Mouse (Mus musculus) thymus, adult 2 months (tissue): ENCODE data around the gene Hspb7. TPM values are rescaled to one million over a fixed set of nuclear protein-coding genes. Genes with fewer than 3 reads are reported as not detected.

ENCODE experiments used
- DNase-seq: peaks from one replicate; pipeline ENCODE4 v3.0.0; 2021
- H3K27ac ChIP-seq: fragments of 200-500 bp; 2 replicates; pipeline ENCODE4 v1.5.1; 2012; ENCODE audit warnings: low read length, control low read depth; ENCODE audit not compliant: control insufficient read depth, insufficient read depth
- H3K27me3 ChIP-seq: fragments of 200-500 bp; 2 replicates; pipeline ENCODE4 v1.6.1; 2012; ENCODE audit warnings: mild to moderate bottlenecking, low read length, moderate library complexity, mixed read lengths; ENCODE audit not compliant: control insufficient read depth, insufficient read depth
- H3K36me3 ChIP-seq: fragments of 200-500 bp; 2 replicates; pipeline ENCODE4 v1.6.1; 2012; ENCODE audit warnings: mild to moderate bottlenecking, low read length, moderate library complexity; ENCODE audit not compliant: control insufficient read depth, insufficient read depth
- H3K4me1 ChIP-seq: fragments of 200-500 bp; replicated peaks from 2 replicates; pipeline ENCODE4 v1.6.1; 2012; ENCODE audit warnings: low read length; ENCODE audit not compliant: control insufficient read depth, insufficient read depth
- H3K4me3 ChIP-seq: fragments of 200-500 bp; 2 replicates; pipeline ENCODE4 v1.5.1; 2012; ENCODE audit warnings: mild to moderate bottlenecking, low read length, control low read depth, moderate library complexity; ENCODE audit not compliant: control insufficient read depth, insufficient read depth
- CTCF ChIP-seq: fragments of 200-500 bp; IDR thresholded peaks from 2 replicates; pipeline ENCODE4 v1.5.1; 2012; ENCODE audit warnings: mild to moderate bottlenecking, control low read depth, low read length, moderate library complexity, borderline replicate concordance; ENCODE audit not compliant: control insufficient read depth, poor library complexity, insufficient read depth; ENCODE audit errors: extremely low read depth
- POLR2A ChIP-seq: fragments of 200-500 bp; IDR thresholded peaks from 2 replicates; pipeline ENCODE4 v1.6.1; 2012; ENCODE audit warnings: mild to moderate bottlenecking, low read length, control low read depth, moderate library complexity; ENCODE audit not compliant: control insufficient read depth, poor library complexity, insufficient read depth; ENCODE audit errors: extremely low read depth
- WGBS: fragments of 180-500 bp; shearing (Covaris S2); methylation state at CpG from one replicate; pipeline ENCODE4 v1.1.7; 2018; 5-methylcytosine and 5-hydroxymethylcytosine counted together
- polyA plus RNA-seq: library from polyadenylated mRNA; depleted of rRNA; stranded (reverse); fragments of >200 nt; gene quantifications from 2 replicates; pipeline ENCODE4 v1.2.3, GENCODE M21; 2012

Hspb7 gene
- polyA plus RNA-seq, 1 experiment: 36.2 TPM

GRCm38 (mm10) chr4:141398545-141398944 lies 22.0 kb upstream of the Hspb7 start, which contains the start of gene Clcnka:
Gene Clcnka (minus strand): TSS chr4:141398724.
- Histone ChIP-seq H3K4me3 (no peak within 1 kb of the TSS), H3K36me3 (no peaks in the 10 kb centered on the region), H3K27ac (no peak within 1 kb of the TSS), H3K4me1 (no peaks in the 10 kb centered on the region), H3K27me3 (no peaks in the 10 kb centered on the region)
- 76% methylated on average over 12 of the region's 12 CpGs for WGBS
- TF ChIP-seq CTCF (no peak), POLR2A (no peak)
- no peak for DNase-seq

GRCm38 (mm10) chr4:141400171-141400570 lies 20.4 kb upstream of the Hspb7 start:
- no peaks in the 10 kb centered on the region for H3K36me3 ChIP-seq
- no peaks in the 10 kb centered on the region for H3K4me1 ChIP-seq
- H3K27me3 ChIP-seq: no peaks in the 10 kb centered on the region
- DNase-seq: no peak
- no peak overlapping the region for H3K4me3 ChIP-seq
- no peak overlapping the region for H3K27ac ChIP-seq
- WGBS: 91% methylated on average over 15 of the region's 15 CpGs
- TF ChIP-seq CTCF (no peak), POLR2A (no peak)

GRCm38 (mm10) chr4:141404518-141405313 lies 15.9 kb upstream of the Hspb7 start:
- TF ChIP-seq POLR2A: no peak
- peak; percentile 78; the same call in 1 of the 2 replicates for TF ChIP-seq CTCF
- Histone ChIP-seq H3K27ac (no peak overlapping the region), H3K4me3 (no peak overlapping the region), H3K27me3 (no peaks in the 10 kb centered on the region), H3K4me1 (no peaks in the 10 kb centered on the region), H3K36me3 (no peaks in the 10 kb centered on the region)
- 20% methylated on average over 15 of the region's 15 CpGs for WGBS
- DNase-seq: peak; percentile 87

- Histone ChIP-seq H3K4me1 (no peaks in the 10 kb centered on the region), H3K4me3 (no peak overlapping the region), H3K27ac (no peak overlapping the region), H3K27me3 (no peaks in the 10 kb centered on the region), H3K36me3 (no peaks in the 10 kb centered on the region)
- WGBS: 89% methylated on average over 3 of the region's 3 CpGs
- no peak for DNase-seq
- TF ChIP-seq POLR2A (no peak), CTCF (no peak)
These were observed 15.3 kb upstream of the Hspb7 start for GRCm38 (mm10) chr4:141405314-141405622.

GRCm38 (mm10) chr4:141406516-141407299 lies 13.9 kb upstream of the Hspb7 start:
- H3K27ac ChIP-seq: no peak overlapping the region
- H3K27me3 ChIP-seq: no peaks in the 10 kb centered on the region
- no peaks in the 10 kb centered on the region for H3K4me1 ChIP-seq
- H3K4me3 ChIP-seq: no peak overlapping the region
- peak; percentile 44 for DNase-seq
- WGBS: 57% methylated on average over 14 of the region's 14 CpGs
- no peaks in the 10 kb centered on the region for H3K36me3 ChIP-seq
- no peak for TF ChIP-seq POLR2A
- peak; percentile 23; the same call in 1 of the 2 replicates for TF ChIP-seq CTCF

- H3K27ac ChIP-seq: no peak overlapping the region
These were observed 12.0 kb upstream of the Hspb7 start for GRCm38 (mm10) chr4:141408577-141408976.

More at GRCm38 (mm10) chr4:141408577-141408976, 12.0 kb upstream of the Hspb7 start:
- 95% methylated on average over 3 of the region's 3 CpGs for WGBS
- TF ChIP-seq CTCF: no peak
- TF ChIP-seq POLR2A: no peak
- no peak overlapping the region for H3K4me3 ChIP-seq
- DNase-seq: no peak
- no peaks in the 10 kb centered on the region for H3K27me3 ChIP-seq
- no peaks in the 10 kb centered on the region for H3K4me1 ChIP-seq
- no peaks in the 10 kb centered on the region for H3K36me3 ChIP-seq
